Mouse (Mus musculus) midbrain, embryonic 14.5 days (tissue): ENCODE results near the gene Mis12. TPM values are rescaled to one million over a fixed set of nuclear protein-coding genes. Genes with fewer than 3 reads are reported as not detected.

Experiments
- ATAC-seq: fragments of 200-750 bp; cut with Nextera tagmentation; 2 replicates; pipeline ENCODE4 v1.8.0; 2017; ENCODE audit warnings: moderate number of reproducible peaks, moderate library complexity; ENCODE audit not compliant: low FRiP score, low TSS enrichment
- DNase-seq: peaks from one replicate; pipeline ENCODE4 v3.0.0-alpha.2; 2015
- H3K27ac ChIP-seq: fragments of 300-500 bp; sonication (generic); replicated peaks from 2 replicates; pipeline ENCODE4 v1.5.1; 2014; ENCODE audit warnings: mild to moderate bottlenecking, low read depth, low read length, moderate library complexity
- H3K27me3 ChIP-seq: fragments of 300-500 bp; sonication (generic); 2 replicates; pipeline ENCODE4 v1.6.1; 2014; ENCODE audit warnings: low read length, control low read depth, mixed read lengths; ENCODE audit not compliant: control insufficient read depth, insufficient read depth
- H3K36me3 ChIP-seq: fragments of 300-500 bp; sonication (generic); 2 replicates; pipeline ENCODE4 v1.6.1; 2014; ENCODE audit warnings: low read length, control low read depth; ENCODE audit not compliant: control insufficient read depth, insufficient read depth
- H3K4me1 ChIP-seq: fragments of 300-500 bp; sonication (generic); 2 replicates; pipeline ENCODE4 v1.6.1; 2014; ENCODE audit warnings: mild to moderate bottlenecking, antibody characterized with exemption, low read length, control low read depth; ENCODE audit not compliant: control insufficient read depth, insufficient read depth
- H3K4me2 ChIP-seq: fragments of 300-500 bp; sonication (generic); 2 replicates; pipeline ENCODE4 v1.6.1; 2014; ENCODE audit warnings: mild to moderate bottlenecking, low read length, moderate library complexity
- H3K4me3 ChIP-seq: fragments of 300-500 bp; sonication (generic); replicated peaks from 2 replicates; pipeline ENCODE4 v1.5.1; 2014; ENCODE audit warnings: low read depth, low read length
- H3K9ac ChIP-seq: fragments of 300-500 bp; sonication (generic); replicated peaks from 2 replicates; pipeline ENCODE4 v1.6.1; 2014; ENCODE audit warnings: mild to moderate bottlenecking, low read length, moderate library complexity
- H3K9me3 ChIP-seq: fragments of 300-500 bp; sonication (generic); 2 replicates; pipeline ENCODE4 v1.6.1; 2016; ENCODE audit warnings: low read length, control low read depth, mixed read lengths; ENCODE audit not compliant: control insufficient read depth
- WGBS: fragments of 180-500 bp; shearing (Covaris S2); extraction: QIAGEN DNeasy Blood & Tissue Kit; methylation state at CpG from one replicate; pipeline ENCODE4 v1.1.7; 2014; 5-methylcytosine and 5-hydroxymethylcytosine counted together
- polyA plus RNA-seq: library from polyadenylated mRNA; unstranded; fragments of >200 nt; fragmentation: Nextera tagmentation; extraction: Ambion mirVana; gene quantifications from 2 replicates; pipeline ENCODE4 v1.2.1, GENCODE M21; 2014

Gene Mis12
- polyA plus RNA-seq: 20.9 and 29.7 TPM in 2 replicates

DNA sequence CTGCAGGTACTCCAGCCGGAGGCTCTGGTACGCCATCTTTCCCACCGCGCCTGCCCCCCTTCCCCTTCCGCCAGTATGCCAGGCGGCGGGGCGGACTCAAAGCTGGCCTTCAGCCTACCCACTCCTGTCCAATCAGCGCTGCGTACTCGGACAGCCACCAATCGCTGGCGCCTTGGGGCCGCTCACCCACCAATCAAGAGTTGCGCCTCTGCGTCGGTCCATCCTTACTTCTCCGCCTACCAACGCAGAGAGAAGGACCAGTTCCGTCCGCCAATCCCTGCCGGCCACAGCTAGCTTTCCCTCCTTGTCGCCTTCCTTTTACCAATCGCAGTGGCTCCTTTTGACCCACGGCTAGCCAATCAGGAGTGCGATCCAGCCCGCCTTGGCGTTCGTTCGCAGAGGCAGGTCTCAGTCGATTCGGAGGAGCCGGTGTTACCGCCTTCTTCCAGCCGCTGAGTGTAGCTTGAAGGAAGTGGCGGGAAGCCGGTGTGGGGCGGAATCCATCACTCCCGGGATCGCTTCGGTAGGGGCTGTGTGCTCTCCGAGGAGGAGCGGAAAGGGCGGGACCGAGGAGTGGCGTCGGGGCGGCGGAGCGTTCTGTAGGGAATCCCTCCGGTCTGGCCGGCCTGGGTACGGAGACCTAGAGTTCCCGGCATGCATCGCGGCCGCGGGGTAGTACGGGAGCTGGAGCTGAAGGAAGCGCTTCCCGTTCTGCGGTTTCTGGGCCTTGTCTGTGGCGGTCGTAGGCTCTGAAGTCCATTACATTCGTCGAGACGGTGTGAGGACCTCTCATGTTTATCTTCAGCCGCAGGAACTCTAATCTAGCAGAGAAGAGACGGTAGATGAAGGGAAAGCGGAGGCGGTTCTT is at the start of gene Mis12, which contains the start of gene Derl2:
Gene Mis12 (plus strand): TSS at position 411 of the 868 bp plus-strand sequence.
Gene Derl2 (minus strand): TSS at position 641 of the 868 bp plus-strand sequence.
- no peaks in the 10 kb centered on the region for H3K27me3 ChIP-seq
- H3K4me3 ChIP-seq: peak within 1 kb of the TSS; percentile 96
- peak within 1 kb of the TSS; percentile 90 for H3K9ac ChIP-seq
- H3K27ac ChIP-seq: peak within 1 kb of the TSS; percentile 83
- no peaks in the 10 kb centered on the region for H3K9me3 ChIP-seq
- H3K36me3 ChIP-seq: peaks cover 6% of the 10 kb centered on the region; the same call in 1 of the 2 replicates
- peak within 1 kb of the TSS; percentile 74 for H3K4me2 ChIP-seq
- ATAC-seq: peak; percentile 100
- DNase-seq: peak; percentile 98
- peaks cover 27% of the 10 kb centered on the region for H3K4me1 ChIP-seq
- WGBS: under 1% methylated on average over 71 of the region's 71 CpGs

DNA sequence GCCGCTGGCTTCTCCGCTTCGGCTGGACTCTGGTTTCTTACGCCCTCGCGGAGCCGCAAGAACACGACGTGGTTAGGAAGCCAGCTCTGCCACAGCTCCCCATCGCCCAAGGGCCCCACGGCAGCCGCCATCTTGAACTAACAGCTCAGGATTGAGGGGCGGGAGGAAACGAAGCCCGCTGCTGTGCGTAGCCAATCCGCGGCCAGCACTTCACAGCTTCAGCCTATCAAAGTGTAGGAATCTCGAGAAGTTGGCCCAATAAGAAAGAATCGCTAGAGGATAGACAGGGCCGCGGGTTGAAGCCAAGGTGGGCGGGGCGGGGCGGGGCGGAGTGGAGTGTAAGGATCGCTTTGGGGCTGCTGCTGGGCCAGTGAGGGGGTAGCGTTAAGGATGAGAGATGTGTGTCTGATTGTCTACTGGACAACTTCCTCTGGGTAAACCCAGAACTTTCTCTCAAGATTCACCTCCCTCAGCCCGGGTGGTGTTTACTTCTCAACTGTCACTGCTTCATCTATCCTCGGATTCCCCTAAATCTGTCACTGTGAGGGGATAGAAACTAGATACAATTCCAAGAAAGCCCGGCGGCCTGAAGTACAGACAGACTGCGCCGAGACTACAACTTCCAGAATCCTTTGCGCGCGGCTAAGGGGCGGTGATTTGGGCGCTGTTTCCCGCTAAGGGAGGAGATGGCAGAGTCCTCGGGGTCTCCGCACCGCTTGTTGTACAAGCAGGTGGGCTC is 49.4 kb upstream of the Mis12 start, which contains the start of the genes Nup88 and Rpain:
Gene Nup88 (minus strand): TSS at position 153 of the 739 bp plus-strand sequence.
Gene Rpain (plus strand): TSS at position 393 of the 739 bp plus-strand sequence.
- peak within 1 kb of the TSS; percentile 74 for H3K4me3 ChIP-seq
- H3K4me1 ChIP-seq: peaks cover 15% of the 10 kb centered on the region
- ATAC-seq (peak; percentile 98), DNase-seq (peak; percentile 97)
- H3K9me3 ChIP-seq: no peaks in the 10 kb centered on the region
- peak within 1 kb of the TSS; percentile 79 for H3K9ac ChIP-seq
- under 1% methylated on average over 43 of the region's 43 CpGs for WGBS
- no peaks in the 10 kb centered on the region for H3K27me3 ChIP-seq
- H3K36me3 ChIP-seq: peaks cover 31% of the 10 kb centered on the region
- H3K27ac ChIP-seq: peak within 1 kb of the TSS; percentile 91
- H3K4me2 ChIP-seq: peak within 1 kb of the TSS; percentile 85

DNA sequence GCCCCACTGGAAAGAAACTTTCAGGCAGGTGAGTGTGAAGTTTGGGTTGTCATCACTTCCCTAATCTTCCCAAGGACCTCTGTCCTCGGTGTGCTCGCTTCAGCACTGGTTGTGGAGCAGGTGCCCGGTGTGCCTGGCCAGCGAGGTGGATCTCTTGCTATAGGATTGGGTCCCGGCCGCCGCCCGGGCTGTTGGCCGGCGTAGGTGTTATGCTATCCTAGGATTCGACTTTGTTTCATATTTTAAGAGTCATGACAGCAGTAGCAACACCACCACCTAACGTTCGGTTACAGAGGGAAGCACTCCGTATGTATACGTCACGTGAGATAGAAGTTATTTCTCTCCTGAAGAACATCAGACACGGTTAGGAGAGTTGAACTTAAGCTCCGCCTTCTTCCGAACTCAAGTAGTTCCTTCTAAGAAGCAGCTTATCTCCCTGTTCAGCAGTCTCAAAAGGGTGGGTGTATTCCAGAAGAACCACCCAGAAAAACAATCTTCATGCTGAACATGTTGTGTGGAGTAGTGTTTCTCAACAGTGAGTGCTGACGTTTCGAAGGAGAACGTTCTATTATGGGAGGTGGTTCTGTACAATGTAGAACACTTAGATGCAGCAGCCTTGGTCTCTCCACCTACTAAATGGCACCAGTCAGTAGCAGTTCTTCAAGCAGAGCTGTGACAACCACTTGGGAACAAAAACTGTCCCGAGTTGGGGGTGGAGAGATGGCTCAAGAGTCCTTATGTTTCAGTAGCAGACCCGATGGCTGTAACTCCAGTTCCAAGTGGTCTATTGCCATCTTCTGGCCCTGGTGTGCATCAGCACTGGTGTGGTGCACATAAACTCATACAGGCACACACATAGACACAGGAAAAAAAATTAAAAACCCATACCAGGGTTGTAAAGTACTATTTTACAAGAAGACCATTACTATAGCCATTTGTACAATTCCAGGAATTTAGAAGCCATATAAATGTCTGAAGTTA is 48.6 kb upstream of the Mis12 start:
- 0 out of 2 replicates have a peak, but pooled peaks have one; percentile 3 for ATAC-seq
- H3K4me2 ChIP-seq: peak overlapping the region; percentile 85
- peak overlapping the region; percentile 74 for H3K4me3 ChIP-seq
- DNase-seq: peak; percentile 50
- no peaks in the 10 kb centered on the region for H3K27me3 ChIP-seq
- peak overlapping the region; percentile 91 for H3K27ac ChIP-seq
- H3K4me1 ChIP-seq: peaks cover 15% of the 10 kb centered on the region
- peak overlapping the region; percentile 54; the same call in 1 of the 2 replicates for H3K9ac ChIP-seq
- peaks cover 32% of the 10 kb centered on the region for H3K36me3 ChIP-seq
- H3K9me3 ChIP-seq: no peaks in the 10 kb centered on the region
- 17% methylated on average over 24 of the region's 24 CpGs for WGBS

DNA sequence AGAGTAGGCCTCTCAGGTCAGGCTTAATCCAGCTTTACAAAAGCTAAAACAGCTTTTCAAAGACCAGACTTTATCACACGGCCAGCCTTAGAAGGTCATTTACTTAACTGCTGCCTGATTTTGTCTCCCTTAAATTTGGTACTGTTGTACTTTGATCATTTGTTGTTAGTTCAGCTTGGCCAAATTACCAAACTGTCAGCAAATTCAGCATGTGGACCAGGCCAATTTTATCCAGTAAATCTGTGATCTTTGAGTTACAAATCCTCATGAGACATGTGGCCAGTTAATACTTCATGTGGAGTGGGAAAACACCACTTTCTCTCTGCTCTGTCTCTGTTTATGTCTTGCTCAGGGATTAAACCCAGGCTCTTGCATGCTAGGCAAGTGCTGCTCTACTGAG is 46.8 kb upstream of the Mis12 start:
- Histone ChIP-seq H3K4me2 (no peak overlapping the region), H3K4me1 (peaks cover 15% of the 10 kb centered on the region), H3K27me3 (no peaks in the 10 kb centered on the region), H3K9me3 (no peaks in the 10 kb centered on the region), H3K9ac (no peak overlapping the region), H3K4me3 (no peak overlapping the region), H3K36me3 (peaks cover 41% of the 10 kb centered on the region), H3K27ac (no peak overlapping the region)
- ATAC-seq (no peak), DNase-seq (no peak)
- 66% methylated on average over 1 of the region's 1 CpGs for WGBS

DNA sequence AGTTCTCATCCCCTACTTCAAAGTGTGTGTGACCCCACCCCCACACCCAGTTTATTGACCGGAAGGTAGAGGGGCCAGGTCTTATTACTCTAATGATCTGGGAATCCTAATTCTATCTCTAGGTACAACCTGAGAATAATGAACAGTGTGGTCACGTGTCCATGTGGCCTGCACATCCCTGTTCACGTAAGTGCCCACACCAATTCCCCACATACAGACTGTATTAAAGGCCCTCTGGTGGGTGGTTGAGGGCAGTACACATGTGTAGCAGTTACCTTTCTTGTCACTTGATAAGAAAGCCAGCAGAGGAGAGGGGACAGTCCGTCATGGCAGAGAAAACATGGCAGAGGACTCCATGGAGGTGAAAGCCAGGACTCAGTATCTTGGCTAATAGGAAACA is 45.5 kb upstream of the Mis12 start:
- Histone ChIP-seq H3K9ac (no peak overlapping the region), H3K4me1 (peaks cover 6% of the 10 kb centered on the region; the same call in 1 of the 2 replicates), H3K27me3 (no peaks in the 10 kb centered on the region), H3K36me3 (peaks cover 54% of the 10 kb centered on the region), H3K4me2 (no peak overlapping the region), H3K4me3 (no peak overlapping the region), H3K9me3 (no peaks in the 10 kb centered on the region), H3K27ac (no peak overlapping the region)
- DNase-seq (peak; percentile 47), ATAC-seq (no peak)
- WGBS: 74% methylated on average over 4 of the region's 4 CpGs

DNA sequence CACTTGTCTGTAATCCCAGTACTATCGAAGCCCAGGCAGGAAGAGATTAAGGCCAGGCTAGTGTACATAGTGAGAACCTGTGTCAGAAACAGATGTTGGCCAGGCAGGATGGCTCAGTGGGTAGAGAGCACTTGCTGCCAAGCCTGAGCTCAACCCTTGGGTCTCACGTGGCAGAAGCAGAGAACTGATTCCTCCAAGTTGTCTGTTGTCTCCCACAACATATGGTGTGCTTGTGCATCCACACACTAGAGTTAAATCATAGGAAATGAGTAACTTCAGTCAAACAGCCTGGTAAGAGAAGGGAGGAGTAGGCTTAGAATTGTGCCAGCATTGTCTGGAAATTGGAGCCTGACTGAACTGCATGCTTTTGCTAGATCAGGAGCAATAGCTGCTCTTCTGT is 44.2 kb upstream of the Mis12 start:
- Histone ChIP-seq H3K4me1 (peaks cover 4% of the 10 kb centered on the region; the same call in 1 of the 2 replicates), H3K9ac (no peak overlapping the region), H3K27me3 (no peaks in the 10 kb centered on the region), H3K4me2 (no peak overlapping the region), H3K9me3 (no peaks in the 10 kb centered on the region), H3K4me3 (no peak overlapping the region), H3K27ac (no peak overlapping the region), H3K36me3 (peaks cover 66% of the 10 kb centered on the region)
- 80% methylated on average over 2 of the region's 2 CpGs for WGBS
- no peak for ATAC-seq
- DNase-seq: no peak

DNA sequence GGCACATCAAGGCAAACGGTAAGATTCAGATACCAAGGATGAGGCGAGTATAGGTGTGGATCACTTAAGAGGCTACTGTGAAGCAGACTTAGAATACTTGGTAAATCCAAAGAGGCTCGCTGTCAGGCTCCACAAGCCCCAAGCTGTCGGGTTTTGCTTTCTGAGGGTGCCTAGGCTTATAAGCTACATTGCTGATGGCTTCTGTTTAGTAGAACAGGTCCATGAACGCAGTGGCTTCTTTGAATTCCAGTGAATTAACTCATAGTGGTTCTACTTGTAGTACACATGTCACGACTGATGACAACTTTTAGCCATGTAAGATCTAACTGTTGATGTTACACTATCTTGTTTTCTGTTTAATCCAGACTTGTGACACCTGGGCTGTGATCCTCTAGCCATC is 42.1 kb upstream of the Mis12 start:
- 93% methylated on average over 6 of the region's 6 CpGs for WGBS
- no peaks in the 10 kb centered on the region for H3K27me3 ChIP-seq
- no peak for DNase-seq
- ATAC-seq: no peak
- no peak overlapping the region for H3K27ac ChIP-seq
- H3K4me1 ChIP-seq: peaks cover 8% of the 10 kb centered on the region
- H3K9ac ChIP-seq: no peak overlapping the region
- no peak overlapping the region for H3K4me3 ChIP-seq
- H3K4me2 ChIP-seq: no peak overlapping the region
- H3K36me3 ChIP-seq: peaks cover 74% of the 10 kb centered on the region
- H3K9me3 ChIP-seq: no peaks in the 10 kb centered on the region

DNA sequence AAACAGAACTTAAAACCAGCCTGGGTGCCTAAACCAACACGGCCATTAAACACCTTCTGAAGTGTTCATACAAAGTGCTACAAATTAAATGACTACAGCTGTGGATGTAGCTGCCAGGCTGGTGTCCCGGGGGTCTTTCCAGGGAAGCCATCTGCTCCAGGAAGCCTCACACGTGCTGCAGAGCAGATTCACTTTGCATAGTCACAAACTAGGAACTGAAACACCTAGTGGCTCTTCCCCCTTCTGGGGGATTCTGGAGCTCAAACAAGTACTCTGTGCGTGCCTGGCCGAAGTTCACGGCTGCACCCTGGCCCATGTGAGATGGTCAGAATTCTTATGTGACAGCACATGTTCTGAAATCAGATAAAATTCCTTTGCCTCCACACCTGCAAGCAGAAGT is 39.2 kb upstream of the Mis12 start:
- no peak for DNase-seq
- 88% methylated on average over 6 of the region's 6 CpGs for WGBS

More for the DNA sequence above, 39.2 kb upstream of the Mis12 start:
- Histone ChIP-seq H3K9ac (no peak overlapping the region), H3K9me3 (no peaks in the 10 kb centered on the region), H3K4me3 (no peak overlapping the region), H3K4me1 (peaks cover 9% of the 10 kb centered on the region), H3K36me3 (peaks cover 68% of the 10 kb centered on the region), H3K27me3 (no peaks in the 10 kb centered on the region), H3K4me2 (no peak overlapping the region), H3K27ac (no peak overlapping the region)
- no peak for ATAC-seq
